Mouse (Mus musculus): ENCODE measurements around the gene Apoa2. TPM values are rescaled to one million over a fixed set of nuclear protein-coding genes. Genes with fewer than 3 reads are reported as not detected.
"Not testable (repeated sequence)": the region's sequence is repeated elsewhere in the genome, so short reads cannot be mapped to it uniquely, and the experiment has no call there.

The Apoa2 gene
- polyA plus RNA-seq, 1 experiment, result not detected

- H3K79me2 ChIP-seq (ENCODE audit: control insufficient read depth, insufficient read depth), result no peaks in the 10 kb centered on the region
- TF ChIP-seq USF1 (IDR thresholded peaks at IDR 0.05; ENCODE audit: low read depth) (no peak), CTCF (IDR thresholded peaks at IDR 0.05; ENCODE audit: control insufficient read depth, insufficient read depth, insufficient read length) (no peak), MAX (IDR thresholded peaks at IDR 0.05) (no peak), MYOD1 (IDR thresholded peaks at IDR 0.05; ENCODE audit: control insufficient read depth, insufficient read length, low read depth) (no peak), CEBPB (IDR thresholded peaks at IDR 0.05; ENCODE audit: low read depth) (no peak), MYOG (IDR thresholded peaks at IDR 0.05; ENCODE audit: control insufficient read depth, extremely low read depth, insufficient read length) (no peak), FOSL1 (IDR thresholded peaks at IDR 0.05; ENCODE audit: insufficient read depth, low read length, poor library complexity, severe bottlenecking) (no peak)
- no peaks in the 10 kb centered on the region for H3K79me3 ChIP-seq (ENCODE audit: low read depth)
- no peak overlapping the region for H3ac ChIP-seq (ENCODE audit: control insufficient read depth, insufficient read length, low read depth)
- H3K4me3 ChIP-seq (ENCODE audit: insufficient read depth, poor library complexity, severe bottlenecking), result no peak overlapping the region
- peaks cover 49% of the 10 kb centered on the region for H3K36me3 ChIP-seq (ENCODE audit: control insufficient read depth, insufficient read depth)
- no peaks in the 10 kb centered on the region for H3K27me3 ChIP-seq (ENCODE audit: control insufficient read depth, insufficient read depth, insufficient read length)
These were observed 10.9 kb downstream of the Apoa2 start for GRCm38 (mm10) chr1:171235791-171236190.

DNA sequence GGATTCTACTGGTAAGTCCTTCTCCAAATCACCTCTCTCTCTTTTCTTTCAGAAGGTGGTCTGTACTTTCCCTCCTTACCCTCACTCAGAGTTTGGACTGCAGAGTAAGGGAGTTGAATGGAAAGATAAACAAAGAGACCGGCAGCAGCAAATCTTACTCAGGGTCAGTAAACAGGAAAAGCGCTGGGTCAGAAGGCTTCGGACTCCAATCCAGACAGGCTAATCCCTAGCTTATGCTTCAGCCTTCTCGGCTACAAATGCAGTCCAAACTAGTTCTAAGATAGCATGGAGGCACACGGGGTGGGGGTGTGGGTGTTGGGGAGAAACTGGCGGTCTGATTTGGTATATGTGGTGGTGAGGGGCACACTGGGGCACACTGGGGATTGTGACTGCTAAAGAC, 12.6 kb downstream of the Apoa2 start:
- Histone ChIP-seq H3K27me3 (ENCODE audit: control insufficient read depth, insufficient read depth, insufficient read length) (no peaks in the 10 kb centered on the region), H3K4me3 (ENCODE audit: insufficient read depth, poor library complexity, severe bottlenecking) (no peak overlapping the region), H3K79me2 (ENCODE audit: control insufficient read depth, insufficient read depth) (no peaks in the 10 kb centered on the region), H3ac (ENCODE audit: control insufficient read depth, insufficient read length, low read depth) (no peak overlapping the region), H3K36me3 (ENCODE audit: control insufficient read depth, insufficient read depth) (peaks cover 49% of the 10 kb centered on the region), H3K79me3 (ENCODE audit: low read depth) (no peaks in the 10 kb centered on the region)
- TF ChIP-seq CTCF (IDR thresholded peaks at IDR 0.05; ENCODE audit: control insufficient read depth, insufficient read depth, insufficient read length), result no peak
- TF ChIP-seq MYOD1 (IDR thresholded peaks at IDR 0.05; ENCODE audit: control insufficient read depth, insufficient read length, low read depth), result no peak
- TF ChIP-seq FOSL1 (IDR thresholded peaks at IDR 0.05; ENCODE audit: insufficient read depth, low read length, poor library complexity, severe bottlenecking), result no peak
- TF ChIP-seq CEBPB (IDR thresholded peaks at IDR 0.05; ENCODE audit: low read depth), result no peak
- TF ChIP-seq MYOG (IDR thresholded peaks at IDR 0.05; ENCODE audit: control insufficient read depth, extremely low read depth, insufficient read length), result no peak
- no peak for TF ChIP-seq MAX (IDR thresholded peaks at IDR 0.05)
- TF ChIP-seq USF1 (IDR thresholded peaks at IDR 0.05; ENCODE audit: low read depth), result no peak

DNA sequence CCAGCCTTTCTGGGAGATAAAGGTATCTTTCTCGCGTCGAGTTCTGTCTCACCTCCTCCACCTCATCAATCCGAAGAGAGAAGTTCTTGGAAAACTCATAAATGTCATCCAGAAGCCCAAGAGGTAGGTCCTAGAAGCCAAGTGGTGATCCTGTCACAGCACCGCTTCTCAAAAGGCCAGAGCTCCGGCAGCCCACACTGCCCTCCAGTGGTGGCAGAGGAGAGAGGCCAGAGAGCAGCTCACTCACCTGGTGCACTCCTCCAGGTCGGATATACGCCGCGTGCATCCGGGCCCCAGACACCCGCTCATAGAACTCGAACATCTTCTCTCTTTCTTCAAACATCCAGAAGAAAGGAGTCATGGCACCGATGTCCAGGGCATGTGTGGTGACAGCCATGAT, 13.6 kb downstream of the Apoa2 start:
- Histone ChIP-seq H3ac (ENCODE audit: control insufficient read depth, insufficient read length, low read depth) (no peak overlapping the region), H3K36me3 (ENCODE audit: control insufficient read depth, insufficient read depth) (peaks cover 53% of the 10 kb centered on the region), H3K4me3 (ENCODE audit: insufficient read depth, poor library complexity, severe bottlenecking) (no peak overlapping the region), H3K79me3 (ENCODE audit: low read depth) (peaks cover under 1% of the 10 kb centered on the region), H3K79me2 (ENCODE audit: control insufficient read depth, insufficient read depth) (peaks cover 6% of the 10 kb centered on the region), H3K27me3 (ENCODE audit: control insufficient read depth, insufficient read depth, insufficient read length) (no peaks in the 10 kb centered on the region)
- TF ChIP-seq MYOG (IDR thresholded peaks at IDR 0.05; ENCODE audit: control insufficient read depth, extremely low read depth, insufficient read length), result no peak
- peak; percentile 74 for TF ChIP-seq CTCF (IDR thresholded peaks at IDR 0.05; ENCODE audit: control insufficient read depth, insufficient read depth, insufficient read length)

DNA sequence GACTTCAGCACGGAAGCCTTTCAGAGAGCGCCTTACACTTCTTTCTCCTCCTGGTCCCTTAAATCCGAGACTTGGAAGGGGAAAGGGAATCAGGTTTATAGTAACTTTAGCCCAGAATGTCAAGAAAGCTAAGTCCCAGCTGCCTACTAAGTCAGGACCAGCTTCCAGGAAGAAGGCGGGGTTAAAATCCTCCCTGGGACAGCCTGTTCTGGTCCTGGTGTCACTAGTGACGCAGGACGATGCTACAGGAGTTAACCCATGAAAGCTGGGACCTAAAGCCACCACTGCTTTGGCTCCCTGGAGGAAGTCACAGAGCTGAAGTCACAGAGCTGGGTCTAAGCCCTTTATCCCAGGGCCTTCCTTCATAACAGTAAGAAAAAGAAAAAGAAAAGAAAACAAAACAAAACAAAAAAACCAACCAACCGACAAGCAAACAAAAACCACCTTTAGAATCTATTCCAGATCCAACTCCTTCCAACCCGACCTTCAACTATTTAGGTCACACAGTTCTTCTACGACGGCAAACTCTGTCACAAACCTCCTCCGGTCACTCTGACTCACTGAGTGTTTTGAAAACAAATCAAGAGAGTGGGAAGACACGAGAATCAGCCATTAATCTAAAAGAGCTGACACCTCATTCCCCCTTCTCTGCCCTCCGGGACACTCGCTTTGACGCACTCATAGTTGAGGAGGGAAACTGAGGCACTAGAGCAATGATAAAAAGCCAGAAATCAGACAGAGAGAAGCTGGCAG, 15.3 kb downstream of the Apoa2 start:
- peaks cover 44% of the 10 kb centered on the region for H3K36me3 ChIP-seq (ENCODE audit: control insufficient read depth, insufficient read depth)

GRCm38 (mm10) chr1:171240911-171241310, 16.1 kb downstream of the Apoa2 start:
- Histone ChIP-seq H3K27me3 (ENCODE audit: control insufficient read depth, insufficient read depth, insufficient read length) (no peaks in the 10 kb centered on the region), H3K79me2 (ENCODE audit: control insufficient read depth, insufficient read depth) (peaks cover 26% of the 10 kb centered on the region), H3ac (ENCODE audit: control insufficient read depth, insufficient read length, low read depth) (no peak overlapping the region), H3K36me3 (ENCODE audit: control insufficient read depth, insufficient read depth) (peaks cover 37% of the 10 kb centered on the region), H3K4me3 (ENCODE audit: insufficient read depth, poor library complexity, severe bottlenecking) (no peak overlapping the region), H3K79me3 (ENCODE audit: low read depth) (peaks cover 11% of the 10 kb centered on the region)
- TF ChIP-seq USF1 (IDR thresholded peaks at IDR 0.05; ENCODE audit: low read depth) (no peak), MYOD1 (IDR thresholded peaks at IDR 0.05; ENCODE audit: control insufficient read depth, insufficient read length, low read depth) (no peak), MYOG (IDR thresholded peaks at IDR 0.05; ENCODE audit: control insufficient read depth, extremely low read depth, insufficient read length) (no peak), MAX (IDR thresholded peaks at IDR 0.05) (no peak)

More for the DNA sequence above, 15.3 kb downstream of the Apoa2 start:
- Histone ChIP-seq H3K27me3 (ENCODE audit: control insufficient read depth, insufficient read depth, insufficient read length) (no peaks in the 10 kb centered on the region), H3ac (ENCODE audit: control insufficient read depth, insufficient read length, low read depth) (no peak overlapping the region), H3K79me2 (ENCODE audit: control insufficient read depth, insufficient read depth) (peaks cover 18% of the 10 kb centered on the region), H3K79me3 (ENCODE audit: low read depth) (peaks cover 5% of the 10 kb centered on the region), H3K4me3 (ENCODE audit: insufficient read depth, poor library complexity, severe bottlenecking) (no peak overlapping the region)
- TF ChIP-seq MAX (IDR thresholded peaks at IDR 0.05) (no peak), MYOD1 (IDR thresholded peaks at IDR 0.05; ENCODE audit: control insufficient read depth, insufficient read length, low read depth) (no peak), CTCF (IDR thresholded peaks at IDR 0.05; ENCODE audit: control insufficient read depth, insufficient read depth, insufficient read length) (no peak), MYOG (IDR thresholded peaks at IDR 0.05; ENCODE audit: control insufficient read depth, extremely low read depth, insufficient read length) (no peak), CEBPB (IDR thresholded peaks at IDR 0.05; ENCODE audit: low read depth) (no peak), FOSL1 (IDR thresholded peaks at IDR 0.05; ENCODE audit: insufficient read depth, low read length, poor library complexity, severe bottlenecking) (no peak), USF1 (IDR thresholded peaks at IDR 0.05; ENCODE audit: low read depth) (no peak)

- H3K36me3 ChIP-seq (ENCODE audit: control insufficient read depth, insufficient read depth), result peaks cover 29% of the 10 kb centered on the region
- H3K4me3 ChIP-seq (ENCODE audit: insufficient read depth, poor library complexity, severe bottlenecking), result not testable (repeated sequence)
These were observed 17.1 kb downstream of the Apoa2 start for GRCm38 (mm10) chr1:171241952-171242351.

More at GRCm38 (mm10) chr1:171241952-171242351, 17.1 kb downstream of the Apoa2 start:
- peaks cover 35% of the 10 kb centered on the region for H3K79me2 ChIP-seq (ENCODE audit: control insufficient read depth, insufficient read depth)
- peaks cover 19% of the 10 kb centered on the region for H3K79me3 ChIP-seq (ENCODE audit: low read depth)
- H3K27me3 ChIP-seq (ENCODE audit: control insufficient read depth, insufficient read depth, insufficient read length); H3ac ChIP-seq (ENCODE audit: control insufficient read depth, insufficient read length, low read depth): not testable (repeated sequence)
